Mouse (Mus musculus) intestine, embryonic 16.5 days (tissue): Measurements from ENCODE around the gene Hat1. TPM values are rescaled to one million over a fixed set of nuclear protein-coding genes. Genes with fewer than 3 reads are reported as not detected.

ENCODE experiments used
- ATAC-seq: fragments of 200-750 bp; cut with Nextera tagmentation; 2 replicates; pipeline ENCODE4 v1.8.0; 2017; ENCODE audit warnings: moderate TSS enrichment, moderate library complexity
- H3K27ac ChIP-seq: fragments of 300-500 bp; sonication (generic); 2 replicates; pipeline ENCODE4 v1.5.1; 2014; ENCODE audit warnings: mild to moderate bottlenecking, low read length
- H3K27me3 ChIP-seq: fragments of 300-500 bp; sonication (generic); replicated peaks from 2 replicates; pipeline ENCODE4 v1.6.1; 2014; ENCODE audit warnings: low read length, control low read depth, mixed read lengths; ENCODE audit not compliant: control insufficient read depth, insufficient read depth
- H3K36me3 ChIP-seq: fragments of 300-500 bp; sonication (generic); 2 replicates; pipeline ENCODE4 v1.6.1; 2014; ENCODE audit warnings: low read length, control low read depth; ENCODE audit not compliant: control insufficient read depth, insufficient read depth
- H3K4me1 ChIP-seq: fragments of 300-500 bp; sonication (generic); 2 replicates; pipeline ENCODE4 v1.6.1; 2014; ENCODE audit warnings: low read length, control low read depth, mixed read lengths; ENCODE audit not compliant: control insufficient read depth, insufficient read depth
- H3K4me2 ChIP-seq: fragments of 300-500 bp; sonication (generic); 2 replicates; pipeline ENCODE4 v1.6.1; 2014; ENCODE audit warnings: low read depth, low read length, control low read depth
- H3K4me3 ChIP-seq: fragments of 300-500 bp; sonication (generic); 2 replicates; pipeline ENCODE4 v1.5.1; 2014; ENCODE audit warnings: mild to moderate bottlenecking, low read length
- H3K9ac ChIP-seq: fragments of 300-500 bp; sonication (generic); 2 replicates; pipeline ENCODE4 v1.6.1; 2014; ENCODE audit warnings: low read depth, low read length
- H3K9me3 ChIP-seq: fragments of 300-500 bp; sonication (generic); 2 replicates; pipeline ENCODE4 v1.6.1; 2016; ENCODE audit warnings: low read length, control low read depth; ENCODE audit not compliant: control insufficient read depth
- WGBS: fragments of 180-500 bp; shearing (Covaris S2); extraction: QIAGEN DNeasy Blood & Tissue Kit; methylation state at CpG from one replicate; pipeline ENCODE4 v1.1.7; 2014; 5-methylcytosine and 5-hydroxymethylcytosine counted together
- polyA plus RNA-seq: library from polyadenylated mRNA; unstranded; fragments of >200 nt; fragmentation: Nextera tagmentation; extraction: Ambion mirVana; gene quantifications from 2 replicates; pipeline ENCODE4 v1.2.1, GENCODE M21; 2015

Gene Hat1
- 90.3 and 101 TPM in 2 replicates for polyA plus RNA-seq

GRCm38 (mm10) chr2:71388951-71389763 lies at the start of gene Hat1:
Hat1 (plus strand) TSS chr2:71388958.
- Histone ChIP-seq H3K27me3 (no peaks in the 10 kb centered on the region), H3K27ac (peak within 1 kb of the TSS; percentile 47; the same call in 1 of the 2 replicates), H3K4me3 (peak within 1 kb of the TSS; percentile 69), H3K36me3 (no peaks in the 10 kb centered on the region), H3K9me3 (no peaks in the 10 kb centered on the region), H3K9ac (peak within 1 kb of the TSS; percentile 76), H3K4me2 (peak within 1 kb of the TSS; percentile 60), H3K4me1 (peaks cover 5% of the 10 kb centered on the region; the same call in 1 of the 2 replicates)
- peak; percentile 99 for ATAC-seq
- 0% methylated on average over 66 of the region's 66 CpGs for WGBS

- Histone ChIP-seq H3K9me3 (0 out of 2 replicates have a peak, but pooled peaks cover 3% of the 10 kb centered on the region), H3K4me3 (no peak overlapping the region), H3K36me3 (no peaks in the 10 kb centered on the region), H3K27ac (no peak overlapping the region), H3K9ac (no peak overlapping the region), H3K27me3 (no peaks in the 10 kb centered on the region), H3K4me2 (no peak overlapping the region), H3K4me1 (no peaks in the 10 kb centered on the region)
- WGBS = 84% methylated on average over 5 of the region's 5 CpGs
- ATAC-seq = no peak
Measured at GRCm38 (mm10) chr2:71340126-71340525, 48.6 kb upstream of the Hat1 start.

GRCm38 (mm10) chr2:71343884-71344640 lies 44.7 kb upstream of the Hat1 start:
- ATAC-seq = no peak
- H3K27ac ChIP-seq = no peak overlapping the region
- H3K9ac ChIP-seq = no peak overlapping the region
- H3K4me3 ChIP-seq = no peak overlapping the region
- H3K27me3 ChIP-seq = no peaks in the 10 kb centered on the region
- H3K4me1 ChIP-seq = no peaks in the 10 kb centered on the region
- no peaks in the 10 kb centered on the region for H3K36me3 ChIP-seq
- H3K9me3 ChIP-seq = 0 out of 2 replicates have a peak, but pooled peaks cover 3% of the 10 kb centered on the region
- 94% methylated on average over 10 of the region's 10 CpGs for WGBS
- no peak overlapping the region for H3K4me2 ChIP-seq

GRCm38 (mm10) chr2:71347160-71347559 lies 41.6 kb upstream of the Hat1 start:
- Histone ChIP-seq H3K4me2 (no peak overlapping the region), H3K9ac (no peak overlapping the region), H3K4me3 (no peak overlapping the region), H3K27ac (no peak overlapping the region), H3K4me1 (no peaks in the 10 kb centered on the region), H3K27me3 (no peaks in the 10 kb centered on the region), H3K9me3 (0 out of 2 replicates have a peak, but pooled peaks cover 3% of the 10 kb centered on the region), H3K36me3 (no peaks in the 10 kb centered on the region)
- 90% methylated on average over 10 of the region's 10 CpGs for WGBS
- no peak for ATAC-seq

- ATAC-seq = no peak
- H3K4me1 ChIP-seq = no peaks in the 10 kb centered on the region
- no peak overlapping the region for H3K27ac ChIP-seq
- H3K9ac ChIP-seq = no peak overlapping the region
- H3K4me2 ChIP-seq = no peak overlapping the region
- H3K36me3 ChIP-seq = no peaks in the 10 kb centered on the region
- H3K4me3 ChIP-seq = no peak overlapping the region
- H3K9me3 ChIP-seq = 0 out of 2 replicates have a peak, but pooled peaks cover 3% of the 10 kb centered on the region
- WGBS = 94% methylated on average over 20 of the region's 20 CpGs
- H3K27me3 ChIP-seq = no peaks in the 10 kb centered on the region
Measured at GRCm38 (mm10) chr2:71347732-71348490, 40.8 kb upstream of the Hat1 start.

- Histone ChIP-seq H3K4me2 (no peak overlapping the region), H3K9ac (no peak overlapping the region), H3K4me3 (no peak overlapping the region), H3K9me3 (no peaks in the 10 kb centered on the region), H3K27ac (no peak overlapping the region), H3K36me3 (no peaks in the 10 kb centered on the region), H3K4me1 (no peaks in the 10 kb centered on the region), H3K27me3 (no peaks in the 10 kb centered on the region)
- ATAC-seq = no peak
- WGBS = 71% methylated on average over 2 of the region's 2 CpGs
Measured at GRCm38 (mm10) chr2:71349511-71349910, 39.2 kb upstream of the Hat1 start.

GRCm38 (mm10) chr2:71350181-71350580 lies 38.6 kb upstream of the Hat1 start:
- H3K27ac ChIP-seq = no peak overlapping the region
- WGBS = 68% methylated on average over 7 of the region's 7 CpGs
- H3K9ac ChIP-seq = no peak overlapping the region

GRCm38 (mm10) chr2:71350904-71351726 lies 37.6 kb upstream of the Hat1 start:
- Histone ChIP-seq H3K27ac (no peak overlapping the region), H3K4me1 (no peaks in the 10 kb centered on the region), H3K36me3 (no peaks in the 10 kb centered on the region), H3K27me3 (no peaks in the 10 kb centered on the region), H3K9me3 (no peaks in the 10 kb centered on the region), H3K4me2 (no peak overlapping the region; the same call in 1 of the 2 replicates), H3K4me3 (no peak overlapping the region), H3K9ac (no peak overlapping the region)
- WGBS = 90% methylated on average over 11 of the region's 11 CpGs
- ATAC-seq = no peak

More at GRCm38 (mm10) chr2:71350181-71350580, 38.6 kb upstream of the Hat1 start:
- Histone ChIP-seq H3K36me3 (no peaks in the 10 kb centered on the region), H3K27me3 (no peaks in the 10 kb centered on the region), H3K4me3 (no peak overlapping the region), H3K4me2 (no peak overlapping the region), H3K9me3 (no peaks in the 10 kb centered on the region), H3K4me1 (no peaks in the 10 kb centered on the region)
- no peak for ATAC-seq
